Mouse (Mus musculus): Measurements from ENCODE around the gene A730071L15Rik. TPM values are rescaled to one million over a fixed set of nuclear protein-coding genes. Genes with fewer than 3 reads are reported as not detected.

The A730071L15Rik gene
- 0.34 and 0.55 TPM in 2 replicates for polyA plus RNA-seq (2015; fragmentation: Nextera tagmentation; extraction: Ambion mirVana)

DNA sequence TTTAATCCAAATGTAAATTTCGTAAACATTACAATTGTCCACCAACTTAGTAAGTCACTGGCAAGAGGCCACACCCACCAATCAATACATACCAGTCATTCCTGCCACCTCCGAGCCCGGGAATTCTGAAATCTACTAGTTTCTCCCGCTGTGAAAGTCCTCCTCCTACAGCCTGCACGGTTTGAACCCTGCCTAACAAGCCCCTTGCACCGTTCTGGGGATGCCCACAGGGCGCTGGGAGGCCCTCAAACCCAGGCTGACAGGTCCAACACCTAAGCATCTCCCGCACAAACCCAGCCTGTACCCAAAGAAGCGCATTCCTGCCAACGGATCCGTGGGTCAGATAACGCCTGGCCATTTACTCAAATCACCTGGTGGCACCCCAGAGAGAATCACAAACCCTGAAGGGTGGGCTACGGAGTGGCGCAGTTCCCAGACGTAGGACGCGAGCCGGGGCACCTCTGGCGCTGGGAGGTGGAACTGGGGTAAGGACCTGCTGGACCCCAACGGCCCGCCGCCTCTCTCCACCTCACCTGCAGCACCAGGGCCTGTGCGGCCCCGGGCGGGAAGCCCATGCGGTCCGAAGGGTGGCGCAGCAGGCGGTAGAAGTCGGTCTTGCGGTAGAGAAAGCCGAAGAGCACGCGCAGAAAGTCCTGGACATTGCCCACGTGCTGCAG, at the start of gene A730071L15Rik:
A730071L15Rik (plus strand) TSS at position 620 of the 677 bp plus-strand sequence.
- H3K9ac ChIP-seq: peak within 1 kb of the TSS; percentile 88
- H3K9me3 ChIP-seq (replicated peaks): no peaks in the 10 kb centered on the region
- peak within 1 kb of the TSS; percentile 91 for H3K4me2 ChIP-seq
- peak within 1 kb of the TSS; percentile 90 for H3K4me3 ChIP-seq
- peak; percentile 64 for ATAC-seq (replicated peaks; ENCODE audit: insufficient number of reproducible peaks, insufficient read depth, low FRiP score, low read depth)
- no peaks in the 10 kb centered on the region for H3K27me3 ChIP-seq
- whole genome bisulfite sequencing: under 1% methylated on average over 35 of the region's 35 CpGs
- no peaks in the 10 kb centered on the region for H3K36me3 ChIP-seq
- H3K27ac ChIP-seq: peak within 1 kb of the TSS; percentile 96
- peaks cover 18% of the 10 kb centered on the region for H3K4me1 ChIP-seq (replicated peaks)

DNA sequence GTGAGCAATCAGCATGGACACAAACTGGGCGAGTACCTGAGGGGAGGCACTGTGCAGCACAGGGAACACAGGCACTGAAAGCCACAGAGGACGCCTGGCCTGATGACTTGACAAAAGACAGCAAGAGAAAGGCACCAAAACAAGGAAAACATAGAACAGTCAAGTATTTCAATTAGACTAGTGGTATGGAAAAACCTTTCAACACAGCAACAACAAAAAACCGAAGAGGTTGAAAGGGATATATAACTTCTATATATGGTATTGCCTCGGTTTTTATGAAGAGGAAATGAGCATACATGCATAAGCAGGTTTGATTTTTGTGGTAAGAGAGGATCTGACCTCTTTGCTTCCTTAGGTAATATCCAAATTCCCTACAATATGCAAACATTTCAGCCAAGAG, 47.0 kb upstream of the A730071L15Rik start:
- no peak overlapping the region for H3K27ac ChIP-seq
- WGBS: 86% methylated on average over 4 of the region's 4 CpGs
- no peaks in the 10 kb centered on the region for H3K9me3 ChIP-seq (replicated peaks)
- no peak overlapping the region for H3K4me3 ChIP-seq
- H3K9ac ChIP-seq: no peak overlapping the region
- ATAC-seq (replicated peaks; ENCODE audit: insufficient number of reproducible peaks, insufficient read depth, low FRiP score, low read depth): no peak
- H3K4me1 ChIP-seq (replicated peaks): peaks cover 31% of the 10 kb centered on the region
- no peak overlapping the region for H3K4me2 ChIP-seq
- H3K27me3 ChIP-seq: no peaks in the 10 kb centered on the region
- peaks cover 11% of the 10 kb centered on the region for H3K36me3 ChIP-seq

DNA sequence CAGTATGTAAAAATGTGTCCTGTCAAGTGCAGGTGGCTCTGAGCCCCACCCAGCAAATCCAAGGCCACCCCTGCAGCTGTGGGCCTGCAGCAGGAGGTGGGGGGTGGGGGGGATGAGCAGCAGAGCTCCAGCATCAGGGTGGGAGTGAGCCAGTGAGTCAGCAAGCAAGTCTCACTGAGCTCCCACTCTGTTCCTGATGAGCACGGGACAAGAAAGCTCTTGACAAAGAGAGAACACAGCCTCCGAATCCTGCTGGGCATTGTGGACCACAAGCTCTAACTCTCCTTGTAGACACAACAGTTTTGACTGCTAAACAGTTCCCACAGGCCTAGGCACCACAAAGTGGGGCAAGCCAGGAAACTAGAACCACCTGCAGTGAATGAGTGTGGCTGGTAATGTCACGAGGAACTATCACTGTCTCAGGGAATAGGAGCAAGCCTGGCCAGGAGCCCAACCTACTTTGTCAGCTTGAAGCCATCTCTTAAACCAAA, 45.6 kb upstream of the A730071L15Rik start:
- Histone ChIP-seq H3K4me3 (no peak overlapping the region), H3K9me3 (replicated peaks) (no peaks in the 10 kb centered on the region), H3K36me3 (peaks cover 4% of the 10 kb centered on the region; the same call in 1 of the 2 replicates), H3K9ac (no peak overlapping the region), H3K27ac (peak overlapping the region; percentile 65), H3K4me2 (peak overlapping the region; percentile 8; the same call in 1 of the 2 replicates), H3K27me3 (no peaks in the 10 kb centered on the region), H3K4me1 (replicated peaks) (peaks cover 31% of the 10 kb centered on the region)
- 41% methylated on average over 3 of the region's 3 CpGs for WGBS
- peak; percentile 27; the same call in 1 of the 2 replicates for ATAC-seq (replicated peaks; ENCODE audit: insufficient number of reproducible peaks, insufficient read depth, low FRiP score, low read depth)

DNA sequence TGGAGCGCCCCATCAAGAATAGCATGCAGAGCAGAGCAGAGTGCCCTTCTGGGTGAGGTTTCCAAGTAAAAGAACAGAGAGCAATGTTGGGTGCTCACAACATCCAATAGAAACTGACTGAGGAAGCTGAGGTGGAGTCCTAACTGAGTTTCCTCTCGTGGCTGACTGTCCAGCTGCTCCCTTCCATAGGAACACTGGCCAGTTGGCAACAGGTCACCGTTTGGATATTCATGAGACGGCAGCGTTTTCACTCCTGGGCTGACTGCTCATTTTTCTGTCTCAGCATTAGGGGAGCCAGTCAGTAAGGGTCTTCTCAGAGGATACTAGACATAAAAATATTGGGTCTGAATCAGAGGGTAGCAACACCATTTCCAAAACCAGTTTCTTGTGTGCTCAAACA, 43.2 kb upstream of the A730071L15Rik start:
- Histone ChIP-seq H3K4me3 (no peak overlapping the region), H3K9ac (no peak overlapping the region), H3K4me1 (replicated peaks) (peaks cover 34% of the 10 kb centered on the region), H3K27me3 (no peaks in the 10 kb centered on the region), H3K4me2 (no peak overlapping the region), H3K36me3 (no peaks in the 10 kb centered on the region), H3K27ac (no peak overlapping the region), H3K9me3 (replicated peaks) (no peaks in the 10 kb centered on the region)
- WGBS: 77% methylated on average over 5 of the region's 5 CpGs
- no peak for ATAC-seq (replicated peaks; ENCODE audit: insufficient number of reproducible peaks, insufficient read depth, low FRiP score, low read depth)

DNA sequence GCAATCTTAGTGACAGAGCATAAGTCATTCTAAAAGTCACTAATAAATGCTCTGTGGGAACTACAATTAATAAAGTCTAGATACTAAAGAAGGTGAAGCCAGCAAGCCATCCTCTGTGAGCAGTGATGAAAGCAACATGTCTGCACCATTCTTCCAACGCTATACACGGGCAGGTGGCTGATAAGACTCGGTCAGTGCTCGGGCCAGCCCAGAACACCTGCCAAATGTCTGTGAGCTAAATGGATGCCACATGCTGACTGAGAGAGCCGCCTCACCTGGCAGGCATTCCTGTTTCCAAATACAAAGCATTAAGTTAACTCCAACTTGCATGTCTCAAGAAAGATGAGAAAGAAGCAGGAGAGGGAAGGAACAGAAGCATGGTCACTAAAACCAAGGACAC, 42.7 kb upstream of the A730071L15Rik start:
- 29% methylated on average over 5 of the region's 5 CpGs for WGBS
- Histone ChIP-seq H3K4me3 (no peak overlapping the region), H3K9ac (no peak overlapping the region), H3K9me3 (replicated peaks) (no peaks in the 10 kb centered on the region), H3K4me2 (no peak overlapping the region), H3K27ac (no peak overlapping the region), H3K4me1 (replicated peaks) (peaks cover 34% of the 10 kb centered on the region), H3K27me3 (no peaks in the 10 kb centered on the region), H3K36me3 (no peaks in the 10 kb centered on the region)
- ATAC-seq (replicated peaks; ENCODE audit: insufficient number of reproducible peaks, insufficient read depth, low FRiP score, low read depth): no peak

DNA sequence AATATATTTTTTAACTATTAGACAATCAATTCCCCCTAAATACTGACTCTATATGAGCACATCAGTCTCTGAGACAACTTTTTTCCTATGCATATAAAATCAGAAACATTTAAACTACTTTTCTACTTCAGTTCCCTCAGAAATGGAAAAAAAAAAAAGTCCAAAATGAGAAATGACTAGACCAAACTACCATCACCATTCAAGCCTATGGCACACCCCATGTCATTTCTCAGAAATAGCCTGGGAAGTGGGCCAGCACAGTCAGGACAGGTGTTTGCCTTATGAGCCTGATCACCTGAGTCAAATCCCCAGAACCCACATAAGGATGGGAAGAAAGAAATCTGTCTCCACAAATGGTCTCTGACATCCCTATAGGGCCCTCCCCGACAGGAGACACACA, 41.3 kb upstream of the A730071L15Rik start:
- Histone ChIP-seq H3K4me2 (no peak overlapping the region), H3K27me3 (no peaks in the 10 kb centered on the region), H3K27ac (no peak overlapping the region), H3K36me3 (no peaks in the 10 kb centered on the region), H3K9ac (no peak overlapping the region), H3K4me1 (replicated peaks) (peaks cover 34% of the 10 kb centered on the region), H3K4me3 (no peak overlapping the region), H3K9me3 (replicated peaks) (no peaks in the 10 kb centered on the region)
- WGBS: 97% methylated on average over 1 of the region's 1 CpGs
- no peak for ATAC-seq (replicated peaks; ENCODE audit: insufficient number of reproducible peaks, insufficient read depth, low FRiP score, low read depth)

DNA sequence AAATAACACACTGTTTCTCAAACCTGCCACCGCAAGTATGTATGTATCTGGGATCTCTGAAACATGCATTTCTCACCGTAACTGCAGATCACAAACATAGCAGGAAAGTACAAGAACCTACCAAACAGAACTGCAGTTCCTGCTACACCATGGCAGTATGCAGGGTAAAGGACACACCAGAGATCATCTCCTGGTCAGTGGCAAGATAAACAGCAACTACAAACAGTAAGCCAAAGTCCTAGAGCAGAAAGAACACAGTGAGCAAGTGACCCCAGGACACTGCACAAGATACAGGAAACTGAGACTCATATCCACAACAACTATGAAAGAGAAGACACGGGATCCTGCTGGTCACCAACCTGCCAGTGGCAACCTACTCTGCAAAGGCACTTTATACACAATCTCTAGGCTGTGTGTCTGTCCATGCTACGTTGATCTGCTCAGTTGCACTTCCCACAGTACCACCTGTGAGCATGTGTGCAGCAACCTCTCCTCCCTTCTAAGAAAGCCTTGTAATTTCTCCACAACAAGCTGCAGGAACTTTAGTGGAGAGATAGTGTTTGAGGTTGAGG, 40.0 kb upstream of the A730071L15Rik start:
- H3K9me3 ChIP-seq (replicated peaks): no peaks in the 10 kb centered on the region
- H3K4me3 ChIP-seq: no peak overlapping the region
- no peak overlapping the region for H3K4me2 ChIP-seq
- 82% methylated on average over 4 of the region's 4 CpGs for WGBS
- no peaks in the 10 kb centered on the region for H3K27me3 ChIP-seq
- no peak for ATAC-seq (replicated peaks; ENCODE audit: insufficient number of reproducible peaks, insufficient read depth, low FRiP score, low read depth)
- H3K4me1 ChIP-seq (replicated peaks): peaks cover 22% of the 10 kb centered on the region
- no peaks in the 10 kb centered on the region for H3K36me3 ChIP-seq
- H3K27ac ChIP-seq: no peak overlapping the region
- H3K9ac ChIP-seq: no peak overlapping the region

DNA sequence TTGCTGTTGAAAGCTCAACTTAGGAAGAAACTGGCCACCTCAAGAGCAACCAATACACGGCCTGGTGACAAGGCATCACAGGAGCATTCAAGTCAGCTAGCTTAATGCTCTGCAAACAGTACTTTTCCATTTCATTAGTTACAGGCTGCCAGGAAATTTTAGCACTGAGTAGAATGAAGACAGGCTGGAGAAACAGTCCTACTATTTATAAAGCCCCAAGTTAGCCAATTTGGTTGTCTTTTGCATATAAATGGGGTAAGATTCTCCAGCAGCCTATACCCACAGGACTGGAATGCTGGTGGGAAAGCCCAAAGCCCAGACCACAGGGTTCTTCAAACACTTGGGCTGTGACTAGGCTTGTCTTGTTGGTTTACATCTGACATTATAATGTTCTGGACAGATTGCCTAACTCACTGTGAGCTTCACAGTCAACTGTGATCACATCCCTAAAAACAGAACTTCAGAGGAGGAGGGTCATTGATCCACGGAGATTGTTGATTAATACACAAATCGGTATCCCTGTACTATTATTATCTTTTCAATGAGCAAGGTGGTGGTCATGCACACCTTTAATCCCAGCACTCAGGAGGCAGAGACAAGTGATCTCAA, 39.1 kb upstream of the A730071L15Rik start:
- Histone ChIP-seq H3K4me3 (no peak overlapping the region), H3K4me2 (no peak overlapping the region), H3K9ac (no peak overlapping the region), H3K36me3 (no peaks in the 10 kb centered on the region), H3K4me1 (replicated peaks) (peaks cover 20% of the 10 kb centered on the region), H3K9me3 (replicated peaks) (no peaks in the 10 kb centered on the region), H3K27me3 (no peaks in the 10 kb centered on the region), H3K27ac (no peak overlapping the region)
- ATAC-seq (replicated peaks; ENCODE audit: insufficient number of reproducible peaks, insufficient read depth, low FRiP score, low read depth): no peak
- 71% methylated on average over 3 of the region's 3 CpGs for WGBS

DNA sequence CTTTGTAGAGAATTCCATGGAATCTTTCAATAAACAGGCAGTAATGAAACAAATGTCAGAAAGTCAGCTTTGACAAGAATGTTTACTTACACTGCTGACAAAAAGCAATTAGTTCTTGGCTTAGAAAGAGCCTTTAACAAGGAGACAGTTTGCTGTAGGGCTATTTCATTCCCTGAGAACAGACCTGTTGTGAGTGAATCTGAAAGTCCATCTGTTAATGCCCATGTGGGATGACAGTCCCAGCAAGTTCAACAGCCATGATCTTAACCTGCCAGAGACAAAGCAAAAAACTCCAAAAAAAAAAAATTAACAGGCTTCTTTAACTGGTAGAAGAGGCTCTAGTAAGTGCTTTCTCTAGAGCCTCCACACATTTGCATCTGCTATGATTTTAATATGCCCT, 38.3 kb upstream of the A730071L15Rik start:
- no peak overlapping the region for H3K9ac ChIP-seq

DNA sequence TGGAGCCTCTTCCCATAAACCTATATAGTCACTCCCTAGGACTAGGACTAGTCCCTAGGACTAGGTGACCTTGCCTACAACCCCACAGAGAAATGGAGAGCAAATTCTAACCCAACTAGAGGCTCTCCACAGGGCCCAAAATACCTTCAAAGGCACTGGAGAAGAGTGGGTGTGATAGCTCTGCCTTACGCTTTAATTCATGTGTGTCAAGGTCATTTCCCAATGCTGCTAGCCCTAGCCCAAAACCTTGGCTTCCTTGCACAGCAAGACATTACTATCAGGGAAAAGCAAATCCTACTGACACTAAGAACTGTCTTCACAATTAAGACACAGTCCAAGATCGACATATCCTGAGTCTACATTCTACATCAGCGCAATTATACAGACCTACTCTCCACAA, 36.8 kb upstream of the A730071L15Rik start:
- no peak for ATAC-seq (replicated peaks; ENCODE audit: insufficient number of reproducible peaks, insufficient read depth, low FRiP score, low read depth)
- H3K27ac ChIP-seq: no peak overlapping the region

More for the DNA sequence above, 38.3 kb upstream of the A730071L15Rik start:
- Histone ChIP-seq H3K27me3 (no peaks in the 10 kb centered on the region), H3K4me3 (no peak overlapping the region), H3K4me1 (replicated peaks) (peaks cover 19% of the 10 kb centered on the region), H3K9me3 (replicated peaks) (no peaks in the 10 kb centered on the region), H3K36me3 (no peaks in the 10 kb centered on the region), H3K4me2 (no peak overlapping the region), H3K27ac (no peak overlapping the region)
- ATAC-seq (replicated peaks; ENCODE audit: insufficient number of reproducible peaks, insufficient read depth, low FRiP score, low read depth): no peak

DNA sequence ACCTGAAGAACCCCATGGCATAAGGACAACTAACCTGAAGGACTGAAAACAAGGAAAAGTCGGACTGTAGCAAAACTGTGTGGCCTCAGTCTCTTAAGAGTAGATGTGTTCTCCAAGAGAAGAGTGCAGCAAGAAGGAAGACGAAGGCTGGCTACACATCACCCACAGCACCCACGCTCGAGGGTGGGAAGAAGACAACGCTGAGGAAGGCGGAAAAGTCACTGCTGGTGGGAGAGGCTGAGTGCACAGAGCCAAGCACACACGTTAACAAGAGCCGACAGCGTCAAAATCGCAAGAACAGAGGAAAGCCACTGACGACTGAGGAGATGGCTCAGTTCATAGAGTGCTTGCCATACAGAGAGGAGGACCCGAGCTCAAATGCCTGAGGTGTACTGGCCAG, 36.1 kb upstream of the A730071L15Rik start:
- WGBS: 86% methylated on average over 12 of the region's 12 CpGs
- Histone ChIP-seq H3K36me3 (no peaks in the 10 kb centered on the region), H3K27ac (no peak overlapping the region), H3K4me1 (replicated peaks) (peaks cover 12% of the 10 kb centered on the region; the same call in 1 of the 2 replicates), H3K4me2 (no peak overlapping the region), H3K27me3 (no peaks in the 10 kb centered on the region), H3K9me3 (replicated peaks) (no peaks in the 10 kb centered on the region), H3K9ac (no peak overlapping the region), H3K4me3 (no peak overlapping the region)
- ATAC-seq (replicated peaks; ENCODE audit: insufficient number of reproducible peaks, insufficient read depth, low FRiP score, low read depth): no peak

More for the DNA sequence above, 36.8 kb upstream of the A730071L15Rik start:
- Histone ChIP-seq H3K27me3 (no peaks in the 10 kb centered on the region), H3K4me3 (no peak overlapping the region), H3K4me1 (replicated peaks) (peaks cover 9% of the 10 kb centered on the region; the same call in 1 of the 2 replicates), H3K36me3 (no peaks in the 10 kb centered on the region), H3K9ac (no peak overlapping the region), H3K4me2 (no peak overlapping the region), H3K9me3 (replicated peaks) (no peaks in the 10 kb centered on the region)
- WGBS: 79% methylated on average over 3 of the region's 3 CpGs

Data from heart, embryonic 15.5 days (tissue).